Mouse (Mus musculus): ENCODE results near the gene Olfr591. TPM values are rescaled to one million over a fixed set of nuclear protein-coding genes. Genes with fewer than 3 reads are reported as not detected.

Gene Olfr591
- polyA plus RNA-seq, 1 experiment from 2014 or later = not detected

GRCm38 (mm10) chr7:103119406-103119805, 58.7 kb downstream of the Olfr591 start:
- Histone ChIP-seq H3K27ac (ENCODE audit: low read depth, low read length) (no peak overlapping the region), H3K4me1 (ENCODE audit: control insufficient read depth, insufficient read depth, low read length) (no peaks in the 10 kb centered on the region), H3K36me3 (ENCODE audit: control insufficient read depth, insufficient read depth, low read length) (no peaks in the 10 kb centered on the region), H3K9ac (ENCODE audit: low read depth, low read length) (no peak overlapping the region), H3K27me3 (ENCODE audit: control insufficient read depth, insufficient read depth, low read length) (no peaks in the 10 kb centered on the region), H3K4me3 (ENCODE audit: low read length) (no peak overlapping the region), H3K4me2 (replicated peaks; ENCODE audit: low read depth, low read length) (no peak overlapping the region), H3K9me3 (ENCODE audit: control insufficient read depth, low read length) (no peaks in the 10 kb centered on the region)
- WGBS = 64% methylated on average over 3 of the region's 3 CpGs
- ATAC-seq (ENCODE audit: low FRiP score, low TSS enrichment) = no peak

Other genes with a start within 250 kb of the Olfr591 start
- not detected in 2 replicates for gene Olfr573-ps1, start 235.8 kb downstream of the Olfr591 start, polyA plus RNA-seq (2014; fragmentation: Nextera tagmentation; extraction: Ambion mirVana)
- not detected in 2 replicates for gene Olfr574, start 229.9 kb downstream of the Olfr591 start, polyA plus RNA-seq (2014; fragmentation: Nextera tagmentation; extraction: Ambion mirVana)
- gene Olfr575, start 219.6 kb downstream of the Olfr591 start, polyA plus RNA-seq (2014; fragmentation: Nextera tagmentation; extraction: Ambion mirVana) = not detected in 2 replicates
- not detected in 2 replicates for gene Olfr576, start 215.7 kb downstream of the Olfr591 start, polyA plus RNA-seq (2014; fragmentation: Nextera tagmentation; extraction: Ambion mirVana)
- gene Olfr577, start 202.4 kb downstream of the Olfr591 start, polyA plus RNA-seq (2014; fragmentation: Nextera tagmentation; extraction: Ambion mirVana) = not detected in 2 replicates
- not detected in 2 replicates for gene Olfr578, start 189.0 kb downstream of the Olfr591 start, polyA plus RNA-seq (2014; fragmentation: Nextera tagmentation; extraction: Ambion mirVana)
- gene Olfr582, start 140.3 kb downstream of the Olfr591 start, polyA plus RNA-seq (2014; fragmentation: Nextera tagmentation; extraction: Ambion mirVana) = not detected in 2 replicates
- gene Olfr583, start 127.0 kb downstream of the Olfr591 start, polyA plus RNA-seq (2014; fragmentation: Nextera tagmentation; extraction: Ambion mirVana) = not detected in 2 replicates
- not detected in 2 replicates for gene Olfr584, start 96.5 kb downstream of the Olfr591 start, polyA plus RNA-seq (2014; fragmentation: Nextera tagmentation; extraction: Ambion mirVana)
- gene Olfr585, start 80.6 kb downstream of the Olfr591 start, polyA plus RNA-seq (2014; fragmentation: Nextera tagmentation; extraction: Ambion mirVana) = not detected in 2 replicates
- not detected in 2 replicates for gene Olfr586, start 52.7 kb downstream of the Olfr591 start, polyA plus RNA-seq (2014; fragmentation: Nextera tagmentation; extraction: Ambion mirVana)
- gene Olfr588-ps1, start 37.5 kb downstream of the Olfr591 start, polyA plus RNA-seq (2014; fragmentation: Nextera tagmentation; extraction: Ambion mirVana) = not detected in 2 replicates
- not detected in 2 replicates for gene Olfr589, start 22.0 kb downstream of the Olfr591 start, polyA plus RNA-seq (2014; fragmentation: Nextera tagmentation; extraction: Ambion mirVana)
- gene Olfr592, start 6.5 kb upstream of the Olfr591 start, polyA plus RNA-seq (2014; fragmentation: Nextera tagmentation; extraction: Ambion mirVana) = not detected in 2 replicates
- not detected in 2 replicates for gene Olfr593, start 33.5 kb upstream of the Olfr591 start, polyA plus RNA-seq (2014; fragmentation: Nextera tagmentation; extraction: Ambion mirVana)
- gene Olfr594, start 38.7 kb upstream of the Olfr591 start, polyA plus RNA-seq (2014; fragmentation: Nextera tagmentation; extraction: Ambion mirVana) = not detected in 2 replicates
- not detected in 2 replicates for gene Usp17ld, start 74.2 kb upstream of the Olfr591 start, polyA plus RNA-seq (2014; fragmentation: Nextera tagmentation; extraction: Ambion mirVana)
- gene Olfr596, start 127.3 kb upstream of the Olfr591 start, polyA plus RNA-seq (2014; fragmentation: Nextera tagmentation; extraction: Ambion mirVana) = not detected in 2 replicates
- gene Olfr597, start 138.0 kb upstream of the Olfr591 start, polyA plus RNA-seq (2014; fragmentation: Nextera tagmentation; extraction: Ambion mirVana) = not detected in 2 replicates
- gene Olfr598, start 145.2 kb upstream of the Olfr591 start, polyA plus RNA-seq (2014; fragmentation: Nextera tagmentation; extraction: Ambion mirVana) = not detected in 2 replicates
- gene Olfr599, start 157.6 kb upstream of the Olfr591 start, polyA plus RNA-seq (2014; fragmentation: Nextera tagmentation; extraction: Ambion mirVana) = not detected in 2 replicates
- not detected in 2 replicates for gene Olfr600, start 171.3 kb upstream of the Olfr591 start, polyA plus RNA-seq (2014; fragmentation: Nextera tagmentation; extraction: Ambion mirVana)
- gene Olfr601, start 184.3 kb upstream of the Olfr591 start, polyA plus RNA-seq (2014; fragmentation: Nextera tagmentation; extraction: Ambion mirVana) = not detected in 2 replicates
- gene Olfr603, start 207.8 kb upstream of the Olfr591 start, polyA plus RNA-seq (2014; fragmentation: Nextera tagmentation; extraction: Ambion mirVana) = not detected in 2 replicates
- gene Usp17lc, start 236.7 kb upstream of the Olfr591 start, polyA plus RNA-seq (2014; fragmentation: Nextera tagmentation; extraction: Ambion mirVana) = not detected in 2 replicates

Data from kidney, embryonic 14.5 days (tissue).